Mouse (Mus musculus): Measurements from ENCODE around the gene Mast3. TPM values are rescaled to one million over a fixed set of nuclear protein-coding genes. Genes with fewer than 3 reads are reported as not detected.
A peak's percentile ranks its signal among the peaks of the same experiment; 100 is the strongest.

Mast3 gene
- polyA plus RNA-seq, 1 experiment, result 175 TPM

- Histone ChIP-seq H3K27ac (ENCODE audit: insufficient read depth, low read length) (peak within 1 kb of the TSS; percentile 76), H3K27me3 (ENCODE audit: control insufficient read depth, insufficient read depth, low read length) (no peaks in the 10 kb centered on the region), H3K4me1 (ENCODE audit: control insufficient read depth, insufficient read depth, insufficient read length) (peaks cover 16% of the 10 kb centered on the region; the same call in 1 of the 2 replicates), H3K36me3 (ENCODE audit: control insufficient read depth, insufficient read depth, low read length) (peaks cover 17% of the 10 kb centered on the region), H3K4me3 (ENCODE audit: extremely low read depth, insufficient read depth, insufficient read length) (peak within 1 kb of the TSS; percentile 72)
- TF ChIP-seq POLR2A (IDR thresholded peaks at IDR 0.05; ENCODE audit: low read depth, low read length), result peak; percentile 48; the same call in 1 of the 2 replicates
- no peak for TF ChIP-seq CTCF (IDR thresholded peaks at IDR 0.05; ENCODE audit: extremely low read depth, insufficient read depth, insufficient read length, insufficient replicate concordance)
- WGBS, result 1% methylated on average over 55 of the region's 55 CpGs
- DNase-seq (ENCODE audit: low read depth in 1 of 2, low spot score in 2 of 2), result peak; percentile 95 to 96
These were observed 44.0 kb downstream of the Mast3 start, which contains the start of gene Mpv17l2 for GRCm38 (mm10) chr8:70760775-70761406. Mpv17l2 (minus strand) TSS chr8:70760946.

GRCm38 (mm10) chr8:70760350-70760749, 44.5 kb downstream of the Mast3 start:
- DNase-seq (ENCODE audit: low read depth in 1 of 2, low spot score in 2 of 2), result no peak
- H3K4me3 ChIP-seq (ENCODE audit: extremely low read depth, insufficient read depth, insufficient read length), result peak overlapping the region; percentile 72
- TF ChIP-seq CTCF (IDR thresholded peaks at IDR 0.05; ENCODE audit: extremely low read depth, insufficient read depth, insufficient read length, insufficient replicate concordance), result no peak
- no peak for TF ChIP-seq POLR2A (IDR thresholded peaks at IDR 0.05; ENCODE audit: low read depth, low read length)
- no peaks in the 10 kb centered on the region for H3K27me3 ChIP-seq (ENCODE audit: control insufficient read depth, insufficient read depth, low read length)
- WGBS, result 2% methylated on average over 22 of the region's 22 CpGs
- peaks cover 16% of the 10 kb centered on the region; the same call in 1 of the 2 replicates for H3K4me1 ChIP-seq (ENCODE audit: control insufficient read depth, insufficient read depth, insufficient read length)
- peak overlapping the region; percentile 61 for H3K27ac ChIP-seq (ENCODE audit: insufficient read depth, low read length)
- peaks cover 17% of the 10 kb centered on the region for H3K36me3 ChIP-seq (ENCODE audit: control insufficient read depth, insufficient read depth, low read length)

GRCm38 (mm10) chr8:70758616-70759561, 46.0 kb downstream of the Mast3 start:
- Histone ChIP-seq H3K27me3 (ENCODE audit: control insufficient read depth, insufficient read depth, low read length) (no peaks in the 10 kb centered on the region), H3K4me3 (ENCODE audit: extremely low read depth, insufficient read depth, insufficient read length) (no peak overlapping the region), H3K27ac (ENCODE audit: insufficient read depth, low read length) (no peak overlapping the region), H3K36me3 (ENCODE audit: control insufficient read depth, insufficient read depth, low read length) (peaks cover 11% of the 10 kb centered on the region), H3K4me1 (ENCODE audit: control insufficient read depth, insufficient read depth, insufficient read length) (peaks cover 14% of the 10 kb centered on the region)
- 84% methylated on average over 19 of the region's 19 CpGs for WGBS
- no peak for DNase-seq (ENCODE audit: low read depth in 1 of 2, low spot score in 2 of 2)
- TF ChIP-seq POLR2A (IDR thresholded peaks at IDR 0.05; ENCODE audit: low read depth, low read length) (no peak), CTCF (IDR thresholded peaks at IDR 0.05; ENCODE audit: extremely low read depth, insufficient read depth, insufficient read length, insufficient replicate concordance) (no peak)

- Histone ChIP-seq H3K36me3 (ENCODE audit: control insufficient read depth, insufficient read depth, low read length) (peaks cover 8% of the 10 kb centered on the region), H3K27me3 (ENCODE audit: control insufficient read depth, insufficient read depth, low read length) (no peaks in the 10 kb centered on the region), H3K4me3 (ENCODE audit: extremely low read depth, insufficient read depth, insufficient read length) (no peak overlapping the region), H3K27ac (ENCODE audit: insufficient read depth, low read length) (no peak overlapping the region), H3K4me1 (ENCODE audit: control insufficient read depth, insufficient read depth, insufficient read length) (peaks cover 15% of the 10 kb centered on the region)
- DNase-seq (ENCODE audit: low read depth in 1 of 2, low spot score in 2 of 2), result peak in 1 of 2 experiments; percentile 2
- 92% methylated on average over 7 of the region's 7 CpGs for WGBS
- TF ChIP-seq CTCF (IDR thresholded peaks at IDR 0.05; ENCODE audit: extremely low read depth, insufficient read depth, insufficient read length, insufficient replicate concordance), result no peak
- TF ChIP-seq POLR2A (IDR thresholded peaks at IDR 0.05; ENCODE audit: low read depth, low read length), result no peak
These were observed 46.6 kb downstream of the Mast3 start for GRCm38 (mm10) chr8:70758308-70758615.

- 87% methylated on average over 22 of the region's 22 CpGs for WGBS
- peak; percentile 54; the same call in 1 of the 2 replicates for TF ChIP-seq CTCF (IDR thresholded peaks at IDR 0.05; ENCODE audit: extremely low read depth, insufficient read depth, insufficient read length, insufficient replicate concordance)
- no peak for TF ChIP-seq POLR2A (IDR thresholded peaks at IDR 0.05; ENCODE audit: low read depth, low read length)
- H3K27me3 ChIP-seq (ENCODE audit: control insufficient read depth, insufficient read depth, low read length), result no peaks in the 10 kb centered on the region
These were observed 47.1 kb downstream of the Mast3 start for GRCm38 (mm10) chr8:70757523-70758307.

GRCm38 (mm10) chr8:70756476-70757040, 48.3 kb downstream of the Mast3 start:
- no peak overlapping the region for H3K27ac ChIP-seq (ENCODE audit: insufficient read depth, low read length)
- H3K4me1 ChIP-seq (ENCODE audit: control insufficient read depth, insufficient read depth, insufficient read length), result peaks cover 21% of the 10 kb centered on the region
- TF ChIP-seq CTCF (IDR thresholded peaks at IDR 0.05; ENCODE audit: extremely low read depth, insufficient read depth, insufficient read length, insufficient replicate concordance) (no peak), POLR2A (IDR thresholded peaks at IDR 0.05; ENCODE audit: low read depth, low read length) (no peak)
- H3K4me3 ChIP-seq (ENCODE audit: extremely low read depth, insufficient read depth, insufficient read length), result no peak overlapping the region
- WGBS, result 95% methylated on average over 6 of the region's 6 CpGs
- peaks cover 5% of the 10 kb centered on the region; the same call in 1 of the 2 replicates for H3K36me3 ChIP-seq (ENCODE audit: control insufficient read depth, insufficient read depth, low read length)
- peak in 1 of 2 experiments; percentile 1 for DNase-seq (ENCODE audit: low read depth in 1 of 2, low spot score in 2 of 2)
- no peaks in the 10 kb centered on the region for H3K27me3 ChIP-seq (ENCODE audit: control insufficient read depth, insufficient read depth, low read length)

More at GRCm38 (mm10) chr8:70757523-70758307, 47.1 kb downstream of the Mast3 start:
- Histone ChIP-seq H3K4me1 (ENCODE audit: control insufficient read depth, insufficient read depth, insufficient read length) (peaks cover 20% of the 10 kb centered on the region), H3K4me3 (ENCODE audit: extremely low read depth, insufficient read depth, insufficient read length) (no peak overlapping the region), H3K36me3 (ENCODE audit: control insufficient read depth, insufficient read depth, low read length) (peaks cover 5% of the 10 kb centered on the region; the same call in 1 of the 2 replicates), H3K27ac (ENCODE audit: insufficient read depth, low read length) (no peak overlapping the region)
- peak in 1 of 2 experiments; percentile 20 for DNase-seq (ENCODE audit: low read depth in 1 of 2, low spot score in 2 of 2)

Data from spleen, adult 2 months (tissue).